Mouse (Mus musculus) c-Kit-positive CD71-negative TER-119-negative erythroid progenitor cells, embryonic 14.5 days (primary cell): ENCODE data around the gene Gm38119.
"Not testable (repeated sequence)": the region's sequence is repeated elsewhere in the genome, so short reads cannot be mapped to it uniquely, and the experiment has no call there.

ENCODE experiments used
- DNase-seq: peaks from one replicate; pipeline ENCODE4 v3.0.0-alpha.2; 2013; ENCODE audit warnings: low read depth

The Gm38119 gene

DNA sequence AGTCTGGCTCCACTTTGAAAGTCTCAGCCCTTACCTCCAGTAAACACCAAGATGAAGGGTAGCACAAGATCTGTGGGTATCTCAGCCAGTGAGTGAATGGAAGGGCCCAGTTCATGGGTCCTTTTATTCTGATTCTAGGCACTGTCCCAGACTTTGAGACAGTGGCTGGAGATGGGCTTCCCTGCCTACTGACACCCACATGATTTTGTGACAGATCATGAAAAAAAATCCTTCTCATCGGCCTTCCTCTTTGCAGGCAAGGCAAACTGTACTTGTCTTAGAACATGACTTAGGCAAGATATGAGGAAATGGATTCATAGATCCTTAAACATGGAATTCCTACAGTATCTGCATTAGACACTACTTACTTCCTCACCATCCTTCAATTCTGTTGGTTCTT, at the start of gene Gm38119:
Gm38119 (minus strand) TSS at position 101 of the 400 bp plus-strand sequence.
- DNase-seq = no peak

DNA sequence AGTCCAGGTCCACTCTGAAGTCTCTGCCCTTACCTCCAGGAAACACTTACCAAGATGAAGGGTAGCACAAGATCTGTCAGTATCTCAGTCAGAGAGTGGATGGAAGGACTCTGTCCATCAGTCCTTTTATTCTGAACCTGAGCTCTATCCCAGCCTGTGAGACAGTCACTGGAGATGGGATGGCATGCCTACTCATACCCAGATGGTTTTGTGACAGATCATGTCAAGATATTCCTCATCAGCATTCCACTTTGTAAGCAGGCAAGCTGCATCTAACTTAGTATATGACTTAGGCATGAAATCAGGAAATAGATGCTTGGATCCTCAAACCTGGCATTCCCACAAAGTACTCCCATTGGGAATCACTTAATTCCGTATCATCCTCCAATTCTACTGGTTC, 39.9 kb upstream of the Gm38119 start, which contains the start of gene Lce1i:
Lce1i (minus strand) TSS at position 101 of the 400 bp plus-strand sequence.
- no peak for DNase-seq

DNA sequence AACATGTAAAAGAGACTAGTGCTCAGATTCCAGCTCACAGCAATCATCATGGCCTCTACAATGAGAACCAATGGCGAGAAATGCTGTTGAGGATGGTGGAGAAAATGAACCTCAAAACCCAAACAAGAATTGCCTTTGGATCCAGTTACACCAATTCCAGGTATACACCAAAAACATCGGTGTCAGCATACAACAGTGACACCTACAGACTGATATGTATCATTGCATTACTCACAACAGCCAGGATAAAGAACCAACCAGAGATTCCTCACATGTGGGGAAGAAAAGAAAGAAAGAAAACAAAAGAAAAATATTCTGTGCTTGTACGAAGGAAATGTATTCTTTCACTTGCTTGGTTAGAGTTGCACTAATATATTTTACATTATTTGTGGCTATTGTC, 32.7 kb upstream of the Gm38119 start:
- DNase-seq = no peak

DNA sequence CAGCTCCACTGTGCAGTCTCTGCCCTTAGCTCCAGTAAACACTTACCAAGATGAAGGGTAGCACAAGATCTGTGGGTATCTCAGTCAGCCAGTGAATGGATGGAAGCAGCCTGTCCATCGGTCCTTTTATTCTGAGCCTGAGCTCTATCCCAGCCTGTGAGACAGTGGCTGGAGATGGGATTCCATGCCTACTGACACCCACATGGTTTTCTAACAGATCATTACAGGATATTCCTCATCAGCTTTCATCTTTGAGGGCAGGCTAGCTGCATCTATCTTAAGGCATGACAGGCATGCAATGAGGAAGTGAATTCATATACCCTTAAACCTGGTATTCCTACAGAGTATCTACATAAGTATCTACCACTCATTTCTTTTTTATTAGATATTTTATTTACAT, 26.1 kb upstream of the Gm38119 start, which contains the start of gene Lce1h:
Lce1h (minus strand) TSS at position 101 of the 400 bp plus-strand sequence.
- DNase-seq = no peak

DNA sequence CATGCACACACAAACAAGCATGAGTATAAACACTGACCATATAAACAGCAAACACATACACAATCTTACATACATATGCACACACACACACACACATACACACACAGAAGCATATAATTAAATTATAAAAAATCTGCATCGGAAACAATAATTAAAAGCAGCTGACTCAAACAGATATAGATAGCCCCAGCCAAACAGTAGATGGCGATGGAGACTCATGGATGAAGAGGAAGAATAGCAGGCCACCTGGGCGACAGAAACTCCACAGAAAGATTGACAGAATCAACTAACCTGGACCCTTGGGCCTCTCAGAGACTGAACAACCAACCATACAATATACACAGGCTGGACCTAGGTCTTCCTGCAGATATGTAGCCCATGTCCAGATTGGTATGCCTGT, 14.3 kb upstream of the Gm38119 start:
- no peak for DNase-seq

DNA sequence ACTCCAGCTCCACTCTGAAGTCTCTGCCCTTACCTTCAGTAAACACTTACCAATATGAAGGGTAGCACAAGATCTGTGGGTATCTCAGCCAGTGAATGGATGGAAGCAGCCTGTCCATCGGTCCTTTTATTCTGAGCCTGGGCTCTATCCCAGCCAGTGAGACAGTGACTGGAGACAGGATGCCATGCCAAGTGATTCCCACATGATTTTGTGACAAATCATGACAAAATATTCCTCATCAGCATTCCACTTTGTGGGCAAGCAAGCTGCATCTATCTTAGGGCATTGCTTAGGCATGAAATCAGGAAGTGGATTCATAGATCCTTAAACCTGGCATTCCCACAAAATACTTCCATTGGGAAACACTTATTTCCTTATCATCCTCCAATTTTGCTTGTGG, 13.3 kb upstream of the Gm38119 start, which contains the start of gene Lce1g:
Lce1g (minus strand) TSS at position 101 of the 400 bp plus-strand sequence.
- DNase-seq = no peak

DNA sequence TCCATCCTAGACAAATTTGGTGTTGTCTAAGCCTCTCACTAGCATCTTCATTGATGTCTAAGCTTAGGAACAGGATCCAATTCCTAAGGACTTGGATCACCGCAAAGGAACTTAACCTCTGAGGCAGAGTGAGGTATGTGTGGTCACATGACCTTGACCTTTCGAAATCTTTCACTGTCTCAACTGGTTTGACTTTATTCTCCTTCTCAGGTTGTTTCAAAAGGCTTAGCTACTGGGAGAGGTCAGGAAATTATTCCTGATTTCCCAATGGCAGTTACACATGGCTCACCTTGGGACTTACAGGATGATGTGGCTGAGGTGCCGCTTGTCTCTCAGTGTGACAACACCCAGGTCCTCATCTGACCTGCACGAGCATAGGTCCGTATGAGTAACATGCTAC, 16.3 kb downstream of the Gm38119 start:
- no peak for DNase-seq

DNA sequence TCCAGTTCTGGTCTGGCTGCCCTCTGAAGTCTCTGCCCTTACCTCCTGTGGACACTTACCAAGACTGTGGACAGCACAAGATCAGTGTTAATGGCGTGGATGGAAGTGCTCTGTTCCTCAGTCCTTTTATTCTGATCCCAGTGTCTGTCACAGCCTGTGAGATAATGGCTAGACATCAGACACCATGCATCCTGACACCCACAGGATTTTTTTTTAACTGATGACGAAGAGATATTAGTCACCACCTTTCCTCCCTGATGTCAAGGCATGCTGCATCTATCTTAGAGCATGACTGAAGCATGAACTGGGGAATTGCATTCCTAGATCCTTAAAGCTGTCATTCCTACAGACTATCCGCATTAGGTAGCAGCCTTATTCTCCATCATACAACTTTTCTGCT, 18.6 kb downstream of the Gm38119 start, which contains the start of gene Lce1f:
Lce1f (minus strand) TSS at position 101 of the 400 bp plus-strand sequence.
- DNase-seq = no peak

DNA sequence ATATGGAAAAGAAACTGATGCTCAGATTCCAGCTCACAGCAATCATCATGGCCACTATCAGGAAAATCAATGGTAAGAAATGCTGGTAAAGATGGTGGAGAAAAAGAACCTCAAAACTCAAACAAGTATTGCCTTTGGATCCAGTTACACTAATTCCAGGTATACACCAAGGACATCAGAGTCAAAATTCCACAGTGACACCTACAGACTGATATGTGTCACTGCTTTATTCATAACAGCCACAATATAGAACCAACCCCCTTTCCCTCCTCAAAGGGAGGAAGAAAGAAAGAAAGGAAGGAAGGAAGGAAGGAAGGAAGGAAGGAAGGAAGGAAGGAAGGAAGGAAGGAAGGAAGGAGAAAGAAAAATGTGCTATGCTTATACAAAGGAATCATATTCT, 23.8 kb downstream of the Gm38119 start:
- no peak for DNase-seq

DNA sequence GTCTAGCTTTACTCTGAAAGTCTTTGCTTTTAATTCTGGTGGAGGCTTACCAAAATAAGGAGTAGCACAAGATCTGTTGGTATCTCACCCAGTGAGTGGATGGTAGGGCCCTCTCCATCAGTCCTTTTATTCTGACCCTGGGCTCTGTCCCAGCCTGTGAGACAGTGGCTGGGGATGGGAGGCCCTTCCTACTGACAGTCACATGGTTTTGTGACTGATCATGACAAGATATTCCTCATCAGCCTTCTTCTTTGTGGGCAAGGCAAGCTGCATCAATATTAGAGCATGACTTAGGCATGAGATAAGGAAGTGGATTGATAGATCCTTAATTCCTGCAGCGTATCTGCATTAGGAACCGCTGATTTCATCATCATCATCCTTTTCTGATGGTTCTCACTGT, 29.9 kb downstream of the Gm38119 start, which contains the start of gene Lce1e:
Lce1e (minus strand) TSS at position 101 of the 400 bp plus-strand sequence.
- no peak for DNase-seq

DNA sequence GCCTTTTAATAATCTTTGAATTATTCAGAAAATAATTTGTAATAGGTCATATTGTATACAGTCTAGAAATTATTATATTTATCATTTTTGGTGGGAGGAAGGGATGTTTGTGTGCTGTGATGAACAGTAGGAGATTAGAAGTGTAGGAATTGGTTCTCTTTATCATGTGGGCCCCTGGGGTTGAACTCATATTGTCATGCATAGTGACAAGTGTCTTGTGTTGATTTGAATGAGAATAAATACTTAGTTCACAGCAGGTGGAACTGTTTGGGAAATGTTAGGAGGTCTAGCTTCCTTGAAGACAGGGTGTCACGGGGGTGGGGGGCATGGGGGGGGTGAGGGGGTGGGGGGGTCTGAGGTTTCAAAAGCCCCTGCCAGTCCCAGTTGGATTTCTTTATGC, 44.3 kb downstream of the Gm38119 start:
- no peak for DNase-seq

DNA sequence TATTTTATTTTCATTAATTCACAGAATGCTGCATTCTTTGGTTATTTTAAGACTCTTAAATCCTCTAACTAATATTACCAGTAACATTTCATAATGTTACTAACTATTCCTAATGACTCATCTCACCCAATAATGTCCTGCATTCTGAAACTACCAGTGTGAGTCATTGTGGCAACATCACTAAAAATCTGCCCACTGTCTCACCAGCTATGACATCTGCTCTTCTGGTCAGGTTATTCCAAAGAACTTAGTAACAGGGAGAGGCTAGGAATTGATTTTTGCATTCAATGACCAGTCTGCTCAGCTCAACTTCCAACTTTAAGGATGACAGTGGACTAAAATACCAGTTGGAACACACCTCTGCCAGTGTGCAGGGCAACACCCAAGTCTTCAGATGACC, 47.2 kb downstream of the Gm38119 start:
- no peak for DNase-seq

DNA sequence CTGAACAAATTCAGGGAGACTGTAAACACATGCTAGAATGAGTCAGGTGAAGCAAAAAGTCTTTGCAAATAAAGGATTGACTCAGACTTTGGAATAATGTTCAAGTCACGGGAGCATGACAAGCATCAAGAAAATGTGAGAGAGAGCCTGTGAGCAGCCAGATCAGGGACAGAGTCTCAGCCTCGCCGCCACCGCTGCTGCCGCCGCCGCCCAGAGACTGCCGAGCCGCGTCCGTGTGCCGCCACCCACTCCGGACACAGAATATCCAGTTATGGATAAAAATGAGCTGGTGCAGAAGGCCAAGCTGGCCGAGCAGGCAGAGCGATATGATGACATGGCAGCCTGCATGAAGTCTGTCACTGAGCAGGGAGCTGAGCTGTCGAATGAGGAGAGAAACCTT, 49.7 kb downstream of the Gm38119 start:
- DNase-seq = not testable (repeated sequence)
